Mouse (Mus musculus) CH12.LX (cell line): ENCODE measurements around the gene Mrrf.

ENCODE experiments used
- CHD2 ChIP-seq: IDR thresholded peaks from 2 replicates; pipeline ENCODE4 v1.6.1; 2011; ENCODE audit warnings: low read length, improper control_type of control experiment
- CTCF ChIP-seq, 2 experiments: IDR thresholded peaks in 1 of 2; conservative IDR thresholded peaks in 1 of 2; 2 replicates each; pipeline ENCODE4 v1.5.1; 2011 to 2012; ENCODE audit warnings: low read depth in 2 of 2, low read length in 2 of 2, improper control_type of control experiment in 1 of 2, inconsistent platforms in 1 of 2, mild to moderate bottlenecking in 1 of 2, moderate library complexity in 1 of 2
- MYC ChIP-seq: IDR thresholded peaks from 2 replicates; pipeline ENCODE4 v1.6.1; 2011; ENCODE audit warnings: low read depth, mild to moderate bottlenecking, improper control_type of control experiment, low read length
- POLR2A ChIP-seq: IDR thresholded peaks from 2 replicates; pipeline ENCODE4 v1.6.1; 2011; ENCODE audit warnings: low read depth, mild to moderate bottlenecking, improper control_type of control experiment, low read length
- RCOR1 ChIP-seq: conservative IDR thresholded peaks from 2 replicates; pipeline ENCODE4 v1.6.1; 2012; ENCODE audit warnings: low read depth, mild to moderate bottlenecking, inconsistent platforms, low read length, improper control_type of control experiment
- SMC3 ChIP-seq: IDR thresholded peaks from 2 replicates; pipeline ENCODE4 v1.6.1; 2011; ENCODE audit warnings: low read depth, low read length, improper control_type of control experiment
- TBP ChIP-seq: conservative IDR thresholded peaks from 2 replicates; pipeline ENCODE4 v1.6.1; 2011; ENCODE audit warnings: low read depth, low read length, improper control_type of control experiment
- TCF12 ChIP-seq: IDR thresholded peaks from 2 replicates; pipeline ENCODE4 v1.6.1; 2014; ENCODE audit warnings: low read depth, mild to moderate bottlenecking, inconsistent platforms, low read length, improper control_type of control experiment
- ZNF384 ChIP-seq: IDR thresholded peaks from 2 replicates; pipeline ENCODE4 v1.6.1; 2012; ENCODE audit warnings: low read depth, low read length, improper control_type of control experiment, inconsistent platforms

- TF ChIP-seq RCOR1 (no peak), TBP (no peak), MYC (no peak), TCF12 (no peak), CTCF (conservative IDR thresholded peaks at IDR 0.05 in 1 of 2, IDR thresholded peaks at IDR 0.05 in 1 of 2; ENCODE audit: low read depth in 2 of 2, low read length in 2 of 2) (no peak), SMC3 (no peak), POLR2A (no peak), ZNF384 (no peak), CHD2 (no peak)
Observed at GRCm38 (mm10) chr2:36104956-36105741, 31.0 kb upstream of the Mrrf start, which contains the start of gene Lhx6.
